Mouse (Mus musculus) spleen, postnatal 36 days (tissue): ENCODE data around the gene Ccdc18.
"Not testable (repeated sequence)": the region's sequence is repeated elsewhere in the genome, so short reads cannot be mapped to it uniquely, and the experiment has no call there.

Experiments
- DNase-seq, 2 experiments: peaks; one replicate each; pipeline ENCODE4 v3.0.0; 2022; ENCODE audit warnings: low spot score in 2 of 2, mixed read lengths in 1 of 2

The Ccdc18 gene

GRCm38 (mm10) chr5:108262722-108263121 is 130.0 kb downstream of the Ccdc18 start:
- peak; percentile 30 to 49 for DNase-seq

GRCm38 (mm10) chr5:108263785-108264184 is 131.1 kb downstream of the Ccdc18 start:
- not testable (repeated sequence) for DNase-seq

- no peak for DNase-seq
These were observed 134.3 kb downstream of the Ccdc18 start for GRCm38 (mm10) chr5:108266990-108267389.

- DNase-seq = peak; percentile 88 to 90
These were observed 135.7 kb downstream of the Ccdc18 start, which contains the start of gene Dr1 for GRCm38 (mm10) chr5:108268127-108269062. TSS of gene Dr1 (plus strand) at chr5:108268897.

GRCm38 (mm10) chr5:108269063-108269810 is 136.6 kb downstream of the Ccdc18 start:
- no peak for DNase-seq

GRCm38 (mm10) chr5:108269811-108270151 is 137.1 kb downstream of the Ccdc18 start:
- DNase-seq = no peak

- DNase-seq = no peak
These were observed 137.7 kb downstream of the Ccdc18 start for GRCm38 (mm10) chr5:108270415-108270814.

GRCm38 (mm10) chr5:108271345-108271744 is 138.7 kb downstream of the Ccdc18 start:
- not testable (repeated sequence) for DNase-seq
